Mouse (Mus musculus): ENCODE measurements around the gene Smc4. TPM values are rescaled to one million over a fixed set of nuclear protein-coding genes. Genes with fewer than 3 reads are reported as not detected.

Gene Smc4
- 54.3 and 59.8 TPM in 2 replicates for polyA plus RNA-seq (2015; fragmentation: Nextera tagmentation; extraction: Ambion mirVana)

GRCm38 (mm10) chr3:69004437-69005337, at the start of gene Smc4, which contains the start of gene Ift80:
TSS of gene Smc4 (plus strand) at chr3:69004738.
TSS of gene Ift80 (minus strand) at chr3:69004570.
- no peaks in the 10 kb centered on the region for H3K36me3 ChIP-seq
- peak within 1 kb of the TSS; percentile 94 for H3K4me2 ChIP-seq
- peaks cover 17% of the 10 kb centered on the region for H3K4me1 ChIP-seq (replicated peaks)
- H3K27ac ChIP-seq: peak within 1 kb of the TSS; percentile 85
- H3K4me3 ChIP-seq: peak within 1 kb of the TSS; percentile 81
- H3K27me3 ChIP-seq: no peaks in the 10 kb centered on the region
- peak; percentile 97 for ATAC-seq (ENCODE audit: low FRiP score)
- H3K9me3 ChIP-seq: no peaks in the 10 kb centered on the region
- H3K9ac ChIP-seq: peak within 1 kb of the TSS; percentile 82
- under 1% methylated on average over 75 of the region's 76 CpGs for WGBS

DNA sequence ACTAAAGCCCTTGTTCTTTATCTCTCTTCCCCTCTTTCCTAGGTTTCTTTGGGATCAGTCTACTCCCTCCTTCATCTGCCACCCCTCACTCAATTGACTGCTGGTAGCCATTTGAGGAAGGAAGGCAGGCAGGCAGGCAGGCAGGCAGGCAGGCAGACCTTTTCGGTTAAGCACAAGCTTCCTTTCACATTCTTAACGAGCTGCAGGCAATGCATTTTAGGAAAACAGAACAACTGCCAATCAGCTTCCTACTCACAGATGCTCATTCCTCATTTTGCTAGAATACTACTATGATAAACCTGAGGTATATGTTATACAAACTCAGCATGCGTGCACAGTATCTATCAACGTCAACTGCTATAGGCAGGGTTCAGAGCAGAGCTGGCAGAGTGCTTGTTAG, 48.1 kb upstream of the Smc4 start:
- Histone ChIP-seq H3K9me3 (no peaks in the 10 kb centered on the region), H3K36me3 (peaks cover 4% of the 10 kb centered on the region), H3K9ac (no peak overlapping the region), H3K4me3 (no peak overlapping the region), H3K27ac (no peak overlapping the region), H3K4me1 (replicated peaks) (no peaks in the 10 kb centered on the region), H3K4me2 (no peak overlapping the region), H3K27me3 (no peaks in the 10 kb centered on the region)
- WGBS: 65% methylated on average over 4 of the region's 4 CpGs
- no peak for ATAC-seq (ENCODE audit: low FRiP score)

DNA sequence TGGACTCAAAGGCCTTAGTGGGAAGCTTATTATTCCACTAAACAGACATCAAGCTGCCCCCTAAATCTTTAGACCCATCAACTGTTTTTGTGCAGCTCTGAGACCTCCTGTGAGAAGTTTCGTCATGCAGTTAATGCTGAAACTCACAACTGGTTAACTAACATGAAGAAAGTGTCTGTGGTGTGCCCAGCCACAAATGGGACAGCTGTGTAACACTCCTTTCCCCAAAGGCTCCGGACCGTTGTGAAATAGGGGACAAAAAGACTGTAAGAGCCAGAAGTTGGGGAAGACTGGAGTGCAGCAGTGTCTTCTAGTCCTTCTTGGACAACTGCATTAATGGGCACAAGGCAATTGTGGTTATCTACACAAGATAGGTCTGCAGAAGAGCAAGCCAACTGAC, 47.1 kb upstream of the Smc4 start:
- H3K4me1 ChIP-seq (replicated peaks): no peaks in the 10 kb centered on the region
- no peaks in the 10 kb centered on the region for H3K27me3 ChIP-seq
- H3K4me2 ChIP-seq: no peak overlapping the region
- H3K9ac ChIP-seq: no peak overlapping the region
- H3K36me3 ChIP-seq: peaks cover 5% of the 10 kb centered on the region
- H3K27ac ChIP-seq: no peak overlapping the region
- WGBS: 93% methylated on average over 3 of the region's 3 CpGs
- no peak overlapping the region for H3K4me3 ChIP-seq
- no peaks in the 10 kb centered on the region for H3K9me3 ChIP-seq
- no peak for ATAC-seq (ENCODE audit: low FRiP score)

- Histone ChIP-seq H3K4me3 (no peak overlapping the region), H3K4me1 (replicated peaks) (no peaks in the 10 kb centered on the region), H3K9ac (no peak overlapping the region), H3K36me3 (peaks cover 43% of the 10 kb centered on the region), H3K27ac (no peak overlapping the region), H3K4me2 (no peak overlapping the region), H3K27me3 (no peaks in the 10 kb centered on the region), H3K9me3 (0 out of 2 replicates have a peak, but pooled peaks cover 3% of the 10 kb centered on the region)
- no peak for ATAC-seq (ENCODE audit: low FRiP score)
Measured at GRCm38 (mm10) chr3:68964682-68965081, 39.9 kb upstream of the Smc4 start.

- Histone ChIP-seq H3K36me3 (peaks cover 39% of the 10 kb centered on the region), H3K9ac (no peak overlapping the region), H3K4me1 (replicated peaks) (no peaks in the 10 kb centered on the region), H3K27me3 (no peaks in the 10 kb centered on the region), H3K27ac (no peak overlapping the region), H3K9me3 (0 out of 2 replicates have a peak, but pooled peaks cover 3% of the 10 kb centered on the region), H3K4me2 (no peak overlapping the region), H3K4me3 (no peak overlapping the region)
- no peak for ATAC-seq (ENCODE audit: low FRiP score)
- 98% methylated on average over 6 of the region's 6 CpGs for WGBS
Measured at GRCm38 (mm10) chr3:68966527-68967285, 37.8 kb upstream of the Smc4 start.

DNA sequence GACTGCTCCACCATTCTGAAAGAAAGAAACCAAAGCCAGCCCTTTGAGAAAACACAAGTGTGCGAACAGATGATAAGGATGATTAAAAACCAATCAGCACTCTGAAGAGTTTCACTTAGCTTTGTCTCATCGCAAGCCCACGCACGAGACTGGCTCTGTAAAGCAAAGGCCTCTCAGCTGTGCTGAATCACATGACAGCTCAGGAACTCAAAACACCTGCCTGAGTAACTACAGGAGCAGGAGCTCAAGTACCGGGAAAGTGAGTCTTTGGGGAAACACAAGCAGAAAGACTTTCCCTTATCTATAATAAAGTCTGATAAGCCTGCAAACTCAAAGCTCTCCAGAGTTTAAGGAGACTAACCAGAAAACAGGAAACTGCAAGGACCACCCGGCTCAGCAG, 37.1 kb upstream of the Smc4 start:
- Histone ChIP-seq H3K4me3 (no peak overlapping the region), H3K9me3 (0 out of 2 replicates have a peak, but pooled peaks cover 3% of the 10 kb centered on the region), H3K4me2 (no peak overlapping the region), H3K27me3 (no peaks in the 10 kb centered on the region), H3K9ac (no peak overlapping the region), H3K27ac (no peak overlapping the region), H3K36me3 (peaks cover 39% of the 10 kb centered on the region), H3K4me1 (replicated peaks) (no peaks in the 10 kb centered on the region)
- WGBS: 93% methylated on average over 6 of the region's 6 CpGs
- no peak for ATAC-seq (ENCODE audit: low FRiP score)

- Histone ChIP-seq H3K4me2 (no peak overlapping the region), H3K4me1 (replicated peaks) (no peaks in the 10 kb centered on the region), H3K27me3 (no peaks in the 10 kb centered on the region), H3K9me3 (0 out of 2 replicates have a peak, but pooled peaks cover 3% of the 10 kb centered on the region), H3K27ac (no peak overlapping the region), H3K9ac (no peak overlapping the region), H3K36me3 (peaks cover 36% of the 10 kb centered on the region), H3K4me3 (no peak overlapping the region)
- ATAC-seq (ENCODE audit: low FRiP score): no peak
- WGBS: 90% methylated on average over 3 of the region's 3 CpGs
Measured at GRCm38 (mm10) chr3:68969091-68969590, 35.4 kb upstream of the Smc4 start.

- 85% methylated on average over 1 of the region's 1 CpGs for WGBS
- H3K4me1 ChIP-seq (replicated peaks): no peaks in the 10 kb centered on the region
- ATAC-seq (ENCODE audit: low FRiP score): no peak
- no peak overlapping the region for H3K9ac ChIP-seq
- H3K27me3 ChIP-seq: no peaks in the 10 kb centered on the region
- no peak overlapping the region for H3K4me3 ChIP-seq
- H3K9me3 ChIP-seq: no peaks in the 10 kb centered on the region
- H3K36me3 ChIP-seq: peaks cover 7% of the 10 kb centered on the region; the same call in 1 of the 2 replicates
- H3K4me2 ChIP-seq: no peak overlapping the region
- H3K27ac ChIP-seq: no peak overlapping the region
Measured at GRCm38 (mm10) chr3:68973574-68973973, 31.0 kb upstream of the Smc4 start.

- H3K4me1 ChIP-seq (replicated peaks): no peaks in the 10 kb centered on the region
- peaks cover 7% of the 10 kb centered on the region; the same call in 1 of the 2 replicates for H3K36me3 ChIP-seq
- no peak overlapping the region for H3K27ac ChIP-seq
- ATAC-seq (ENCODE audit: low FRiP score): no peak
- no peak overlapping the region for H3K4me3 ChIP-seq
- H3K4me2 ChIP-seq: no peak overlapping the region
- no peak overlapping the region for H3K9ac ChIP-seq
- WGBS: 92% methylated on average over 8 of the region's 8 CpGs
- no peaks in the 10 kb centered on the region for H3K27me3 ChIP-seq
- H3K9me3 ChIP-seq: no peaks in the 10 kb centered on the region
Measured at GRCm38 (mm10) chr3:68974639-68975532, 29.7 kb upstream of the Smc4 start.

DNA sequence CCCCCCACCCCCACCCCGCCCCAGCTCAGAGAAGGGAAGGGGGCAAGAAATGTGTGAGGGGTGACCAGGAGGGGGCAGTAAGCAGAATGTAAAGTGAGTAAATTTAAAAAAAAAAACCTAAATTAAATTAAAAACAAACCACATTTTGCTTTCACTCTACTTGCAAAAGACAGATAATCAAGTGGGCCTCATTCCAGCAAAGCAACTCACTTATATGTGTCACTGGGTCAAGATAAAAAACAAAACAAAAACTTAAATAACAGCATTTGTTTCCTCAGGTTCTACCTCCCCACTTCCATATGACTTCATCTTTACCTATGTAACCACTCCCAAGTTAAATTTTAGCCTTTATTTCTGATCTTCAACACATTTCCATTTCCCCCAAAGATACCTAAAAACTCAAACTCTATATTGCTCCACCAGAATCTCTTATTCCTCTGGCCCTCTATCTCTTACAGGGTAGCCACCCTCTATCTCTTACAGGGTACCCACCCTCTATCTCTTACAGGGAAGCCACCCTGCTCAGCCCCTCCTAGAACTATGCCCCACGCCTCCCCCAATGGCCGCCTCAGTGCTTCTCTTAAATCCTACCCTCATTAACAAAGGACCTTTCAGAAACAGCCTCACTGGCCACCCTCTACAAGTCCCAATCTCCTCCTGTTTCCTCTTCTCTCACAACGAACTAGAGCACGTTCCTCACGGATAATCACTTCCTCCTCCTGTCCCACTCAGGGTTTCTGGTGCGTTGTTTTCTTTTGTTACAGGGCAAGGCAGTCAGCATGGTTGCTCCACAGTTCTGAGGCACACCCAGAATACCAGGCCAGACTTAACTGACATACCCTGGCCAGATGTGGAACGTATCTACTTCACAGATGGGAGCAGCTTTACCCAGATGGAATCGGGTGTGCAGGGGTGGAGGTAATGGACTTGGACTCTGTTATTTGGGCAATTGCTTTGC, 28.7 kb upstream of the Smc4 start:
- no peak for ATAC-seq (ENCODE audit: low FRiP score)
- Histone ChIP-seq H3K9me3 (no peaks in the 10 kb centered on the region), H3K4me2 (no peak overlapping the region), H3K4me3 (no peak overlapping the region), H3K4me1 (replicated peaks) (no peaks in the 10 kb centered on the region), H3K27me3 (no peaks in the 10 kb centered on the region), H3K9ac (no peak overlapping the region), H3K27ac (no peak overlapping the region), H3K36me3 (peaks cover 7% of the 10 kb centered on the region; the same call in 1 of the 2 replicates)
- WGBS: 75% methylated on average over 9 of the region's 9 CpGs

- Histone ChIP-seq H3K9me3 (no peaks in the 10 kb centered on the region), H3K4me2 (no peak overlapping the region), H3K36me3 (peaks cover 10% of the 10 kb centered on the region), H3K4me3 (no peak overlapping the region), H3K27me3 (no peaks in the 10 kb centered on the region), H3K4me1 (replicated peaks) (no peaks in the 10 kb centered on the region), H3K27ac (no peak overlapping the region), H3K9ac (no peak overlapping the region)
- 93% methylated on average over 4 of the region's 4 CpGs for WGBS
- no peak for ATAC-seq (ENCODE audit: low FRiP score)
Measured at GRCm38 (mm10) chr3:68977696-68978095, 26.8 kb upstream of the Smc4 start.
